Mouse (Mus musculus): ENCODE measurements at regions not wholly inside any gene's neighbourhood (a gene's known extent, or its start where the extent isn't known, plus 50 kb on each side); places are given as distances from the start of the nearest gene placed in this dataset.

DNA sequence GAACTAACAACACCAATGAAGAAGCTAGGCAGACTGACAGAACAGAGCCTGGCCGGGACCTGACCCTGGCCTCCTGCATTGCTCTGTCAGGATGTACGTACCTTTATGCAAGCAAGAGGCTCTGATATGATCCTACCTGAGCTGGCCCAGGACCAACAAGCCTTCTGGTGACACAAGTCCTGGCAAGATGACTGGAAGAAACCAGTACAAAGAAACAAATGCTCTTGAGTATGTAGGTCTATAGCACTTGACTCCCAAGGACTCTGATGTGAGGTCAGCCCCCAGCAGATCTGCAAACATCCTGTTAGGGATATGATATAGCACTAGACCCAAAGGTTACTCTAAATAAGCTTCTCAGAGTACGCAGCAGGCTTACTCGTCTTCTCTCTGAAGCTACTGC lies 144.7 kb upstream of the Dyrk2 start:
- no peak for DNase-seq

DNA sequence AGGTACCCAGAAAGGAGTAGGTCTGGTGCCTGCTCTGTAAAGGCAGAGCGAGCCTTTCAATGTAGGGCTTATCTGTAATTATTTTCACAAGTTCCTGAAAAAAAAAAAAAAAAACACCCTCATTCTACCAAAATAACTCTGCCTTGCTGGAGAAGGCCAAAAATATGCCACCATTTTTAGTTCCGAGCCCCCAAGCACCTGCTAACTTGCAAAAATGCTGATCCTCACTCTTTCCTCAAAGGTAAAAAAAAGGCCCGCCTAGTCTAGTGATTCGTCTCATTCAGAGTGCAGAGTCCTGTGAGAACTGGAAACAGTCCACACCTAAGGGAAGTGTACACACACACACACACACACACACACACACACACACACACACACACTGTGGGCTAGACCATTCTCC lies 143.7 kb upstream of the Dyrk2 start:
- DNase-seq, result no peak

DNA sequence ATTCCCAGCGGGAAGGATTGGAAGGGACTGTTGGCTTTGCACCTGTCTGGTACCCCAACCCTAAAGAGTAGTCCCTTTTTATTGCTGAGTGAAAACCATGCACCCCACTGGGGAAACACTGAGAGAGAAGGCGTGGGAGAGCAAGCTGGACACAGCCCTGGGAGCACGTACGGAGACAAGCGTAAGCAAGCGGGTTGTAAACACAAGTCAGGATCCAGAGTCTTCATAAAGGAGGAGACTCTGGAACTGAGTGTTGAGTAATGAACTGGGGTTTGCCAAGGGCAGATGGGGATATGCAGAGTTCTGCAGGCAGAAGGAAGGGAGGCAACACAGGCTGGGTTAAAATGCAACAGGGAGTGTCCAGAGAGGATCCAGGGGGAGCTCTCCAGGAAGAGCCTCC lies 141.5 kb upstream of the Dyrk2 start:
- peak in 1 of 2 experiments; percentile 19 for DNase-seq

DNA sequence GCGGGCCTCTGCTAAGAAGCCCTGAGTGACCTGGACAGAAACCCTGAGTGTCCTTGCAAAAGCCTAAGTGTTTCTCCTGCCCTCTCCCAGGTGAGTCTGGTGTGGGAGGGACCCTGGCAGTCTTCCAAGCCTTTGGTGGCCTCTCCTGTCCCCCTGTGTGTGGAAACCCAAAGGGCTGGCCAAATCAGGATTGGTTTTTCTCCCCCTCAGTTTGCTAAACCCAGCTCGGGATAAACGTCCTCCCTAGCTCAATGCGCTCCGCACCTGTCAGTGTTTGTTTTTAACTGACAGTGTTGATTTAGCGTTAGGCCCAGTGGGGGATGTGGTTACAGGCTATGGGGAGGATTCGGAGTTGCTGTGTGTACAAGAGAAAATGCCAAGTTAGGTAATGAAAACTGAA lies 140.9 kb upstream of the Dyrk2 start:
- DNase-seq, result peak in 1 of 2 experiments; percentile 11

DNA sequence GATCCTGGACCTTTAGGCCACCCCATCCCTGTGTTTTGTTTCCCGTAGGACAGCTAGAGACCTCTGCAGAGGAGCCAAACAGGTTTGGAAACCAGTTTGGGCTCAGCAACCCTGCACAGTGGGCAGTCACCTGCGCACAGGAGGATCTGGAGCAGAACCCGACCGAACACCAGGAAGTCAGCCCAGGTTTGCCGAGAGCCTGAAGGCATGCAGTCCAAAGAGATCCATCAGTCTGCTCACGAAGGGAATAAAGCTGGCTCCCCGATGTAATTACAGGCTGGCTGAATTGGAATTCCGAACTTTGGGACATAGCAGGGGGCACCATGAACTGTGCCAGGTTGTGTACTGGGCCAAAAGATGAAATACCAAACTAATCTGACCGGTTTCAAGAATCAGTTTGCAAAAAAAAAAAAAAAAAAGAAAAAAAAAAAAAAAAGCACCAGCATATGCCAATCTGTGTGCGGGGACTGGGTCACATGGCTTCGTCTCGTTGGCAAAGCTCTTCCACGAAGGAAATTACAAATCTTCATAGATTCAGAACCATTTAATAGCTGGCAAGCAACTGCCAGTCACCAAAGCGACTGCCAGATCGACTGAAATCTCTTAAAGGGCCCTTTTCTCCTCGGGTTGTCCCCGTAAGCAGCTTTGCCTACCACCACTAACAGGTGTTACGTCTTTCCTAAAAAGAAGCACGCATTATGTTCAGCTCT lies 137.0 kb upstream of the Dyrk2 start:
- DNase-seq, result peak; percentile 9 to 26

DNA sequence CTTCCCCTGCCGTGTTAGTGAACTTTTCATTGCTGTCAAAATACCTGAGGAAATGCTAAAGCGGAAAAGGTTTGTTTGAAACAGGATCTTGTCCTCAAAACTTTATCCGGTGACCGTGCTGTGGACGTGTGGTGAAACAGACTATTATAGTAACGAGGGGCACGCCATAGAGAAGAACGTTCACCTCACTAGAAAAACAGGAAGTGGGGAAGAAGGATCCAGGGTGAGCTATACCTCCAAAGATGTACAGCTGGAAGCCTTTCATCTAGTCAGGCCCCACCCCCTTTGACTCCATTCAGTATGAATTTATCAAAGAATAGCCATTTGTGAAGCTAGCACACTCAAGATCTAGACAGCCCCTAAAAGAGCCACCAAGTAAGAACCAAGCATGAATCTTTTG lies 135.5 kb upstream of the Dyrk2 start:
- DNase-seq, result no peak

DNA sequence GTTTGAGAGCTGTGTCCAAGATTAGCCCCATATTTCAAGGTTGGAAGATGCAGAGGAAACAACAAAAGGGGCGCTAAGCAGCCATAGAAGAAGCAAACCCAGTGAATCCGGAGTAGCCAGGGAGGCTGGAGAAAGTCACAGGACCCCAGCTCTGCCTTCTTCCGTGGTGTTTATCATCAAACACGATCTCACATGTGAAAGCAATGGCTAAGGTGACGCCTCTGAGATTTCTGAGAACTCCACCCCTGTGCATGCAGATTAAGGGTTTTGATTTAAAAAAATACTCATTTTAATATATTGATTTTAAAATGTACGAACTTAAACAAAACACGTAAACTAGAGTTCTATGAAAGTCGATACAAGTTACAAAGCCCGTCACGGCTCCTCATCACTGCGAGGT lies 134.4 kb upstream of the Dyrk2 start:
- no peak for DNase-seq

DNA sequence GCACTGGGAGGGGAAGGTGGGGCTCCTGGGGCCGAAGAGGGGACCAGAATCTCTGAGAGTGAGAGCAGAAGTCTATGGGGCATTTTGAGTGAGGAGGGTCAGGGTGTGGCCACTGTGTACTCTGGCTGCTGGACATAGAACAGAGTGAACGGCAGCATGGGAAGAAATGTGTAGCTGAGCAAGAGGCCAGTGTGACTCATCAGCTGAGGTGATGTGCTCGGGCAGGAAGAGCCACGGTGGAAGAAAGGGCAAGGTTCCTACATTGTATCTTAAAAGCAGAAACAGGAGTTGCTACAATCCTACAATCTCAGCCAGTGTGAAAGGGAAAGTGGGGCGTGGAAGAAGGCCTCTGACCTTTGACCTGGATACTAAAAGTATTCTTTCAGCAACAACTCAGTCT lies 133.8 kb upstream of the Dyrk2 start:
- no peak for DNase-seq

DNA sequence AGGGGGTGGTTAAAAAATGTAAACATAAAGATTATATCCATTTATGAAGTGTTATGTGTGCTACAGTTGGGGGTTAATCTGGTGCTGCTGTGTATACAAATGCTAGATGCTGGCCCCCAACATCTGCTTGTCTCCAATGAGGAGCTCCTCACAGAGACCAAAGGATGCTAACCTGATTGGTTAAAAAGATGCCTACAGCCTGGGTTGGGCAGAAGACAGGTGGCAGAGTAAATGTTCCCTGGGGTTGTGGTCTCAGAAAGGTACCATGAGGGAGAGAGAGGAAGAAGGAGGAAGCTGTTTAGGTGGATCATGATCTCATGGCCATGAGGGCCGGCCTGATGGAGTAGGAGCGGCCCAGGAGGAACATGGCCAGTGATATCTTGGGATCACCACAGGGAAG lies 133.0 kb upstream of the Dyrk2 start:
- DNase-seq, result no peak

DNA sequence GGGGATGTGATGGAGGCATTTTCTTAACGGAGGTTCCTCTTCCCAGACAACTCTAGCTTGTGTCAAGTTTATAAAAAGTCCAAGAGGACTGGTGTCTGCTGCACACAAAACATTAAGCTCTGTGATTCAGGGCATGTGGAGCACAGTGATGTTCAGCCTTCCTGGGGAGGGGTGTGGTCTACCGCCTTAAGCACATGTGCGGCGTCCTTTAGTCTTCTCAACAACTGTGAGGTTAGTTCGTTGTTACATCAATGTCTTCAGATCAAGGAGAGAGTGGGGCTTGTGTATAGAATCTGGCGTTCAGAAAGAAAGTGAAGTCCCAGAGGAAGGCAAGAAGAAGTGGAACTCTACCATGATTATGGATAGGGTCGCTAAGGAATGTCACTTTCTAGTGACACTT lies 131.9 kb upstream of the Dyrk2 start:
- DNase-seq, result no peak

DNA sequence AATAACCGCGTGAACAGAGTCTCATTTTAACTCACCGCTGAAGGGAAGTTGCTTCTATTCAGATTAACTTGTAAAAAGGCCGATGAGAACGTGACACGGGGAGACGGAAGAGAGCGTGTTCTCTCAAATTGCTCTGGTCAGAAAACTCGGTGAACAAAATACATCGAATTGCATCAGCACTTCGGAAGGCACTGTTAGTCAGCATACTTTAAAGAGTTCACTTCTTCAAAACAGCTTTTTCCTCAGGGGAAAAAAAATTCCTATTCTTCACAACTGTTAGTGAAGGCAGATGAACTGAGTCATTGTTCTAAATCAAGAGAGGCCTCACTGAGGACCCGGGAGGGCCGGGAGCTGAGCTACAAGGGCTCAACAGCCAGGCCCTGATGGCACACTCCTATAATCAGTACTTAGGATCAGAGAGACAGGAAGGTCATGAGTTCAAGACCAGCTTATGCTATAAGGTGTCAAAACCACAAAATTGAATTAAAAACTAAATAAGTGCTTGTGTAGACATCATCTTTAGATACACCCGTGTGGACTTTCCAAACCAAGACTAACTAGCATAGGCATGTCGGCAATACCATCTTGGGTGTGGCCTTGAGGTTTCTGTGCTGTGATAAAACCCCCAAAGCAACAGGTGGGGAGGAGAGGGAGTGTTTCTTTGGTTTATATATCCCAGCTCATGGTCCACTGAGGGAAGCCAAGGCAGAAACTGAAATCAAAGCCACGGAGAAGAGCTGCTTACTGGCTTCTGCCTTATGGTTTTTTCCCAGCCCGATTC lies 131.2 kb upstream of the Dyrk2 start:
- no peak for DNase-seq

DNA sequence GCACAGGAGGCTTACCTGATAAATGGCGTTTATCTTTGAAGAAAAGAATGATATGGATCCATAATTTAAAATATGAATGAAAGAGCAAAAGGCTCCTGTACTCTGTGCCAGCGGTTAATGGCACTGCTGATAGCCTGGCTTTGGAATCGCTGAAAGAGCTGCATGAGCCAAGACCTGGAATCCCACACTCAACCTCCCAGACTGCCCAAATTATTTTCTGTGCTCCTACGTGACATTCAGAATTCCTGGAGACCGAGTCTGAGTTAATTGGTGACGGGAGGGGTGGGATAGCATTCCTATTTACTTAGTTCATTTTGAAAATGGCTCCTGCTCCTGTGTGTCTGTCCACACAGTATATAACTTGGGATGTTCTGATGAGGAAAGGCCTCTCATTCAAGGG lies 129.0 kb upstream of the Dyrk2 start:
- DNase-seq, result no peak

DNA sequence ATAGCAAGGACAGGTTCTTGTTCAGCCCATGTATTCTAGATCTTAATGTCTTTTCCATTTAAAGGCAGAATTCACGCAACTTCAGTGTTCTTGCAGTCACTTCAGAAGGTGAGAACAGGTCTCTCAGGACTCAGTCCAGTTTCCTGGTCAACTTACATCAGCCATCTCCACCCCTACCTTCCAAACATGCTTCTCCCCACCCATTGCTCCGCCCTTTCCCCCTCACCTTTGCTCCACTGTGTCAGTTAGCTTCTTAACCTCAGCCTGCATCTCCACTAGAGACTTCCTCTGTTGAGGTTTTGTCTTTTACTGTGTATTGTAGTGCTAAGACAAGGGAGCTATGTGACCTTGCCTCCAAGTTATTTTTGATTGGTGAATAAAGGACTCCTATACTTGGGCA lies 127.0 kb upstream of the Dyrk2 start:
- DNase-seq, result no peak

DNA sequence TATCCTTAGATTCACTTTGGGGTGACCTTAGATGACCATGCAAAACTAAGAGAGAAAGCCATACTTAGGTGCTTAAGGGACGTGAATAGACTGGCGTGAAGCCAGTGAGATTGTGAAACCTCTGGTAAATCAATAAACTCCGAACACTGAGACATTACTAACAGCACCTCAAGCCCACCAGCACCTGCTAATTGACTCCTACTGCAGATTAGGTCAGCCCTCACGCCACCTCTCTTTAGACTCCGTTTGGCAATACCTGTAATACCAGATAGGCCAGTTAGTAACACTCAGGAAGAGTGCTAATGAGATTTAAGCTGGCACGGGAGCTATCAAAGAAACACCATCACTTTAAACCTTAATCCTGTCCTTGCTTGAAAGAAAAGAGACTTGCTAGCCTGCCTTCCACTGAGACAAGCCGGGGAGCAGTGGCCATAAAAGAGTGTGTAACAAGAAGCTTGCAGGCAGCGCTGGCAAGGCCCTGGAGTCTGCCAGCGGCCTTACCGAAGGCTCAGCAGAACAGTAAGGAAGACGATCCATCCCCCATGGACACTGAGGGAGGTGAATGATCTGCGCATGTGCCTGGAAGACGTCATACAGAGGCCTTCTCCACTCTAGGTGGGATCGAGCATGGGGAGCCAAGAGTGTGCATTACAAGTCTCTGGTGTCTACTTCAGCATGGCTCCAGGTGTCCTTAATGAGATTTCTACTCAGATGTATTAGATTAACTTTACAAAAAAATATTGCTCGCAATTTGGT lies 124.0 kb upstream of the Dyrk2 start:
- DNase-seq, result no peak

DNA sequence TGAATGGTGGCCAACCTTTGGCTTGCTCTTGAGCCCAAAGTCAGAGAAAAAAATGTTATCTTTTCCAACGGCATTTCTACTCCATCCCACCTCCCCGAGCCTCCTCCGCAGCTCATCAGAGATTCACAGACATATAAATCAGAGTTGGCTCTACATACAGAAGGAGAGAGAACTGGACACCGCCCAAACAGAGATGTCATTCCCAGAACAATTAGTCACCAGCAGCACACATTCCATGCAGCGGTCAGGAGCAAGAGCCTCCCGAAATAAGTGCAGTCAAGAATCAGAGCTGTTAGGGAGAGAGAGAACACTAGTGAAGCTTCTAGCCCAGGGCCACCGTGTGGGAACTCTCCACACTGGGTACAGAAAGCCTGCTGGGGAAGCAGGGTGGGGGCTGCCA lies 121.2 kb upstream of the Dyrk2 start:
- DNase-seq, result no peak

DNA sequence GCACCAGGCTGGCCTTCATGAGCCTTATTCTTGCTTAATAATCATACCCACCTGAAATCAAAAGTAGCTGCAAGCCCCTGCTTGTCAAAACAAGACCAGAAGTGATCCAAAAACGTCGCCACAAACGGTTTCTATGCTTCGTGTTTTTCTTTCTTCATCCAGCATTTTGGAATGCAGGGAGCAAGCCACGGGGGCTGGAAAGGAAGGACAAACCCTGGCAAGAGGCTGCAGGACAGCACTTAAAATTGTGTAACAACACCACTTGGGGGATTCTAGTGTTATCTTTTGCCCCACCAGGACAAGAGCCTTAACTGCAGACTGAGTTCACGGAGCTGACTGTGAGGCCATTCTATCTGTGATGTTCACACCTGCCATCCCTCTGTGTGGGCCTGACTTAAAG lies 120.5 kb upstream of the Dyrk2 start:
- DNase-seq, result no peak

DNA sequence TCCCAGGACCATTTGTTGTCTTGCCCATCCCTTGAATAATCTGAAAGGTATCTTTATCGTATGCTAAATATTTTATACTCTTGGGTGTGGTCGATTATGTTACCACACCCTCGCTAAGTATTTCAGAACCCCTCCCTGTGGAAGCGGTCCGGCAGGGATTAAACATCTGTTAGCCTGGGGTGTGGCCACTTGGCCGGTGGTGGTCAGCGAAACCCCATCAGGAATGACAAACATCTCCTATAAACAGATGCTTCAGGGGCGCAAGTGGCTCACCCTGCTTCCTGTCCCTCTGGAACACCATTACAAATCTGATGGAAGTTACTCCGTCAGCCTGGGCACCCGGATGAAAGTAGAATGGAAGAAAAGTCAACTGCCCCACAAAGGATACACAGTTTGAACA lies 119.8 kb upstream of the Dyrk2 start:
- no peak for DNase-seq

DNA sequence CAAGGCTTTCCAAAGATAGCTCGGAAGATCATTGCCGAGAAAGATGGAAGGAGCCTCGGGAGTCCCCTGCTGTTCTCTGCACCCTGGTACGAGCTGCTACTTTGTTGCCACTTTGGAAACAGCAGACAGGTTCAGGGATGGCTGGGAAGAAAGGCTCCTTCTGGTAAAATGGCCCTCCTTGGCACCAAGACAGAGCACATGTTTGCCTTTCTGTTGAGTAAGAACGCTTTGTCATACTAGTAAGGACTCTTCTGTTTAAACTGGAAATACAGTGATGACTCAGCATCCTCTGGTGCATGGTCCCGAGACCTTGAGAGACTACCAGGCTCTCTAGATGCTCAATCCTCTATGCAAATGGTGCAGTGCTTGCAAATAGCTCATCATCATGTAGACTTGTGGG lies 118.2 kb upstream of the Dyrk2 start:
- no peak for DNase-seq

DNA sequence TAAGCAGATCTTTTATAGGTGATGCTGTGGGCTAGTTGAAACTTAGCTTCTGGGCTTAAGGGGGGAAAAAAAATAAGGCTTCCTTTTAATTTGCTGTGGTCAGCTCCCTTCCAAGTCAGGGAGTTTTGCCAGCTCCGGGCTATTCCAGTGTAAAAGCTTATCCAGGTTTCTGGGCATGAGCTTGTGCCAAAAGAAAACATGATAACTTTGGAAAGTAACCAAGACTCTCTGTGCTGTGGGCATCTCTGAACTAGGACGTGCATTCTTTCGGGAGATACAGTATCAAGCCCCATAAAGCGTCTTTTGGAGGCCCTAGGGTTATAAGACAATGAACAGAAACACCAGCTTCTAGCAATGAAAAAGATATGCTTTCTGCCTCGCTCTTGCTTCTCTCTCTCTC lies 114.6 kb upstream of the Dyrk2 start:
- no peak for DNase-seq

DNA sequence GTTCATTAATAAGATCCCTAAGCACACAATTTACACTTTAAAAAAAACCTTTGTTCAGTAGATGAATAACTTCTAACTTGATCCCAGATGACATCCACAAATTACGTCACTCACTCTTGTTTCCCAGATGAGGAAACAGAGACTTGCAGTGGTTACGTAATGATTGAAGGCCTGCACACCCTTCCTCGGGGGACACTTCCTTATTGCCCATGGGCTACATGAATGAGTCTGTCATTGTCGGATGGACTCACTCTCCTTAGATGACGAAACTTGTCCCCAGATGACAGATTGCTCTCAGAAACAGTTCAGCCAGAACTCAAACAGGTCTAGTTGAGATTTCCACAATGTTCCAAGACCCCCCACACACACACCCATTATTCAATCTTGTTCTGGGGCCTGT lies 111.4 kb upstream of the Dyrk2 start:
- no peak for DNase-seq

DNA sequence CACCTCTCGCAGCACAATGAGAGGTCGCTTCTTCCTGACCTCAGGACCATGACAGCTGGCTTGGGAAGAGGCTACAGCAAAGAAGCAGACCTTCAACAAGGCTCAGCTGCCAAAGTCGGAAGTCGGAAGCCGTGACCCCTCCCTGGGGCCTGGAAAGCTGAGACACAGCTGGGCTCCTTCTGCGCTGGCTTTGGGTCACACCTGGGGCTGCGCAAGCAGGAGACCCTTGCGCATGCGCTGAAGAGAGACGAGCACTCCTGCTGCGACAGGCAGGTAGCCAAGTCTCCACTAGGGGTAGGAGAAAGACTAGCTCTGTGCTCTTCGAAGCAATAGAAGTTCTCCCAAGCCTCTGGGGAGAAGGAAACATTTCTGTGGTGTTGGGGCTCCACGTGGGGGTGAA lies 109.3 kb upstream of the Dyrk2 start:
- DNase-seq, result no peak

DNA sequence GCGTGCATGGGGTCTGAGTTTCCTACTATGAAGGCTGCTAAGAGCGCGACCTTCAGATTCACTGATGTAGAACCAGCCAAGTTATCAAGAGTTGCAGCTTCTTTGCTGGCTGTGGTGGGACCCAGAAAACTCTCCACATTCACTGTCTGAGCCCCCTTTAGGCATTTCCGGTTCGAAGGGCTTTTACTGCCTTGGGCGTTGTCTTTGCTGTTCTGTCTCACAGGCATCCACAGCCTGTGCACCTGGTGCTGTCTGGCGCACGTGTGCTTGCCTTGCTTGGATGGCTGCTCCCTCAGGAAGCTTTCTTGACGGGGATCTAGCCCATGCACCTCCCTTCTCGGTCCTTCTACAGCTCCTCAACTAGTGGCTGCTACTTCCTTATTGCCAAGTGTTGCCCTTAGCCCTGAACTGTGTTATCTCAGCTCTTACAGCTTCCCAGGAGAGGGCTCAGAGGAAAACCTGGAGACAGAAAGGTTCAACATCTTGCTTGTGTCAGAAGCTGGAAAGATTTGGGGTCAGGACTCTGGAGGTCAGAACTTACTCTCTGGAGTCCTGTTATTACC lies 108.3 kb upstream of the Dyrk2 start:
- DNase-seq, result no peak

DNA sequence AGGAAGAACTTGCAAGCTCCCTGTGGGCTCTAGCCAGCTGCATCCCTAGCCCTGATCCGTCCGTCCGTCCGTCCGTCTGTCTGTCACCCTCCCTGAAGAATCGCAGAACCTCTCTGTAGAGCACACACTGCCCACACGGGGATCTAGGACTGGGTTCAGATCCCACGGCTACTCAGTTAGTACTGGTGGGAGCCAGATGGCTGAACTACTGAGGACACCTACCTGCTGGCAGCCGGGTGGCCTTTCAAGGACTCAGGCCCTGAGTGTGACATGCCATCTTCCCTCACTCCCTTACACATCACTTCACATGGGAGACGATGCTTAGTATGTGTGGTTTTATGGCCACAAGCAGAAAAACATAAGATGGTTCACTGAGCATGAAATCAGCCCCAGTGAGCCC lies 106.4 kb upstream of the Dyrk2 start:
- DNase-seq, result no peak

DNA sequence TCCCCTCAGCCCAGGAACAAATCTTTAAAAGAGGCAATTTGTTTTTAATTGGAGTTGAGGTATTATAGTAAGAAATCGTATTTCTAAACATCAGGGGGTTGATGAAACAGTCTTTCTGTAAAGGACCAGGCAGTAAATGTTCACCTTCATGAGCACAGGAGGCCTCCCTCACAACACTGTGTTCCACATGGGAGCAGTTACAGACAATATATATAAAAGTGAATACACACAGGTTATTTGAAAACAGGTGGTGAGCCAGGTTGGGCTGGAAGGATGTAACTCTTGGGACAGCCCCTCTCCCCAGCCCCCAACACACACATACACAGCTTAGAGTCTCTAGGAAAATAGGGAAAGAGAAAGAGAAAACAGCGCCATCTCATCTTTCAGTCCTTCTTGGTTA lies 105.8 kb upstream of the Dyrk2 start:
- DNase-seq, result no peak
